19 mouse cellular contexts compared by ENCODE assay signal in the genomic region with DNA sequence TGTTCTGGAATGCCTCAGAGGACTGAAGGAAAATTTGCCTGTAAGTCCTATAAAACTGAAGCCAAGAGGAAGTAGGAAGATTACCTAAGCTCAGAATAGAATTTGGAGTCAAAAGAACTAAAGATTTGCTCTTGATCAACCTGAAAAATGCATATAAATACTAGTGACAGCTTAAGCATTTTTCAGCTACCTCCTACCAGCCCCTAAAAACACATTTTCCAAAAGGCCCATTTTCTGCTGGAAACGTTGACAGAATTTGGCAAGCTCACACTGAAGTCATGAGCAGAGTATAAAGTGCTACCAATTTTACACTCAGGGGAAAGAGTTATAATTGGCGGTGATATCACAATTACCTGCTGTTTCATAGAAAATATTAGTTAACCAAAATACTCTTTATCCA.
A peak's percentile ranks its signal among the peaks of the same experiment; 100 is the strongest.
DNase-seq lines count a peak whose midpoint lies in the region; ATAC-seq lines count a peak whose summit lies in the region.
"Had no signal": no experiment of that assay in that cellular context is flagged by ENCODE, and none has a peak within 500 bp of the region (broad histone marks: within the 10 kb centered on the region; RNA-seq: fewer than 3 reads in every experiment).

No protein-coding gene starts in this region.

- peak; percentile 45 for ATAC-seq in frontal cortex, adult (ENCODE audit: low TSS enrichment)
- ATAC-seq: CD4-positive, CD25-positive, alpha-beta regulatory T cell, adult 4 months; forebrain, embryonic 15.5 days; hindbrain, embryonic 16.5 days; intestine, embryonic 15.5 days had no signal

- no peak for DNase-seq in frontal cortex, postnatal 25 days (ENCODE audit: low spot score in 2 of 2)
- peak; percentile 18 for DNase-seq in right cerebral cortex, adult 18-20 months
- DNase-seq in right cerebral cortex, postnatal 10 days (ENCODE audit: low spot score in 2 of 2): no peak
- DNase-seq in telencephalon, adult 2 months (ENCODE audit: low read depth, low spot score): peak; percentile 62
- no peak for DNase-seq in retina, embryonic 14.5 days (ENCODE audit: low spot score)
- DNase-seq: adrenal gland, adult 8-10 months; adrenal gland, postnatal 25 days; cerebellum, adult 11 months; cerebellum, postnatal 14 days; embryo, embryonic 11 days; gastrocnemius, adult 2 months; gastrocnemius, postnatal 14 days; heart, adult 11 months; heart, postnatal 36 days had no signal

Comparison
In these comparisons a context has a peak if more than half of its experiments do, and no peak if none do; other contexts are left out.
1. DNase-seq: peak in right cerebral cortex, adult 18-20 months (single experiment) and telencephalon, adult 2 months (single experiment); none in frontal cortex, postnatal 25 days (0 of 2), right cerebral cortex, postnatal 10 days (0 of 2) and retina, embryonic 14.5 days (single experiment).